Mouse (Mus musculus): Measurements from ENCODE around the gene Caprin1. TPM values are rescaled to one million over a fixed set of nuclear protein-coding genes. Genes with fewer than 3 reads are reported as not detected.
A peak's percentile ranks its signal among the peaks of the same experiment; 100 is the strongest.

The Caprin1 gene
- total and polyA plus RNA-seq, 2 experiments, result 97.3 to 170 TPM

GRCm38 (mm10) chr2:103761993-103762392 lies 35.5 kb downstream of the Caprin1 start:
- no peaks in the 10 kb centered on the region for H3K79me2 ChIP-seq (ENCODE audit: control insufficient read depth, insufficient read depth, low read length)
- no peak overlapping the region for H3K9ac ChIP-seq (ENCODE audit: low read depth, low read length)
- H3K4me1 ChIP-seq (ENCODE audit: control insufficient read depth, insufficient read depth, low read length), result 0 out of 2 replicates have a peak, but pooled peaks cover 6% of the 10 kb centered on the region
- H3K27ac ChIP-seq (replicated peaks; ENCODE audit: insufficient read depth, low read depth, low read length), result no peak overlapping the region
- H3K4me3 ChIP-seq (ENCODE audit: insufficient read depth, low read depth, low read length), result no peak overlapping the region
- H3K36me3 ChIP-seq (ENCODE audit: control insufficient read depth, insufficient read depth, low read length), result peaks cover 22% of the 10 kb centered on the region
- 34% methylated on average over 4 of the region's 4 CpGs for WGBS
- no peaks in the 10 kb centered on the region for H3K27me3 ChIP-seq (ENCODE audit: control insufficient read depth, insufficient read depth, low read length)
- no peak for DNase-seq (ENCODE audit: extremely low read depth, low read depth, low spot score)
- TF ChIP-seq POLR2A (IDR thresholded peaks at IDR 0.05; ENCODE audit: extremely low read depth, insufficient read depth, low read length) (no peak), CTCF (IDR thresholded peaks at IDR 0.05; ENCODE audit: low read depth, low read length) (no peak)

- DNase-seq (ENCODE audit: extremely low read depth, low read depth, low spot score), result peak; percentile 93
- H3K36me3 ChIP-seq (ENCODE audit: control insufficient read depth, insufficient read depth, low read length), result peaks cover 17% of the 10 kb centered on the region
- TF ChIP-seq CTCF (IDR thresholded peaks at IDR 0.05; ENCODE audit: low read depth, low read length), result no peak
- no peak for TF ChIP-seq POLR2A (IDR thresholded peaks at IDR 0.05; ENCODE audit: extremely low read depth, insufficient read depth, low read length)
- no peaks in the 10 kb centered on the region for H3K79me2 ChIP-seq (ENCODE audit: control insufficient read depth, insufficient read depth, low read length)
- H3K4me1 ChIP-seq (ENCODE audit: control insufficient read depth, insufficient read depth, low read length), result 0 out of 2 replicates have a peak, but pooled peaks cover 6% of the 10 kb centered on the region
- H3K4me3 ChIP-seq (ENCODE audit: insufficient read depth, low read depth, low read length), result peak within 1 kb of the TSS; percentile 64
- under 1% methylated on average over 47 of the region's 47 CpGs for WGBS
- H3K9ac ChIP-seq (ENCODE audit: low read depth, low read length), result peak within 1 kb of the TSS; percentile 43
- peak within 1 kb of the TSS; percentile 22; the same call in 1 of the 2 replicates for H3K27ac ChIP-seq (replicated peaks; ENCODE audit: insufficient read depth, low read depth, low read length)
- no peaks in the 10 kb centered on the region for H3K27me3 ChIP-seq (ENCODE audit: control insufficient read depth, insufficient read depth, low read length)
Observed at GRCm38 (mm10) chr2:103760906-103761716, 36.3 kb downstream of the Caprin1 start, which contains the start of gene Nat10. Gene Nat10, minus strand, starts transcription at chr2:103761270.

- no peak for TF ChIP-seq POLR2A (IDR thresholded peaks at IDR 0.05; ENCODE audit: extremely low read depth, insufficient read depth, low read length)
- no peak for TF ChIP-seq CTCF (IDR thresholded peaks at IDR 0.05; ENCODE audit: low read depth, low read length)
- peaks cover 18% of the 10 kb centered on the region for H3K36me3 ChIP-seq (ENCODE audit: control insufficient read depth, insufficient read depth, low read length)
- peak; percentile 42 for DNase-seq (ENCODE audit: extremely low read depth, low read depth, low spot score)
- 0 out of 2 replicates have a peak, but pooled peaks cover 6% of the 10 kb centered on the region for H3K4me1 ChIP-seq (ENCODE audit: control insufficient read depth, insufficient read depth, low read length)
- H3K79me2 ChIP-seq (ENCODE audit: control insufficient read depth, insufficient read depth, low read length), result no peaks in the 10 kb centered on the region
- peak overlapping the region; percentile 43 for H3K9ac ChIP-seq (ENCODE audit: low read depth, low read length)
- H3K4me3 ChIP-seq (ENCODE audit: insufficient read depth, low read depth, low read length), result peak overlapping the region; percentile 64
- WGBS, result 0% methylated on average over 12 of the region's 12 CpGs
- no peaks in the 10 kb centered on the region for H3K27me3 ChIP-seq (ENCODE audit: control insufficient read depth, insufficient read depth, low read length)
- H3K27ac ChIP-seq (replicated peaks; ENCODE audit: insufficient read depth, low read depth, low read length), result no peak overlapping the region
Observed at GRCm38 (mm10) chr2:103760421-103760820, 37.0 kb downstream of the Caprin1 start.

GRCm38 (mm10) chr2:103755458-103756085 lies 41.9 kb downstream of the Caprin1 start:
- 0 out of 2 replicates have a peak, but pooled peaks cover 3% of the 10 kb centered on the region for H3K4me1 ChIP-seq (ENCODE audit: control insufficient read depth, insufficient read depth, low read length)
- no peaks in the 10 kb centered on the region for H3K79me2 ChIP-seq (ENCODE audit: control insufficient read depth, insufficient read depth, low read length)
- H3K9ac ChIP-seq (ENCODE audit: low read depth, low read length), result no peak overlapping the region
- peaks cover 36% of the 10 kb centered on the region for H3K36me3 ChIP-seq (ENCODE audit: control insufficient read depth, insufficient read depth, low read length)
- no peak overlapping the region for H3K4me3 ChIP-seq (ENCODE audit: insufficient read depth, low read depth, low read length)
- H3K27ac ChIP-seq (replicated peaks; ENCODE audit: insufficient read depth, low read depth, low read length), result no peak overlapping the region
- 85% methylated on average over 9 of the region's 9 CpGs for WGBS
- no peak for TF ChIP-seq CTCF (IDR thresholded peaks at IDR 0.05; ENCODE audit: low read depth, low read length)
- no peak for TF ChIP-seq POLR2A (IDR thresholded peaks at IDR 0.05; ENCODE audit: extremely low read depth, insufficient read depth, low read length)
- H3K27me3 ChIP-seq (ENCODE audit: control insufficient read depth, insufficient read depth, low read length), result no peaks in the 10 kb centered on the region
- no peak for DNase-seq (ENCODE audit: extremely low read depth, low read depth, low spot score)

- no peak for DNase-seq (ENCODE audit: extremely low read depth, low read depth, low spot score)
- Histone ChIP-seq H3K36me3 (ENCODE audit: control insufficient read depth, insufficient read depth, low read length) (peaks cover 42% of the 10 kb centered on the region), H3K9ac (ENCODE audit: low read depth, low read length) (no peak overlapping the region), H3K27me3 (ENCODE audit: control insufficient read depth, insufficient read depth, low read length) (no peaks in the 10 kb centered on the region), H3K27ac (replicated peaks; ENCODE audit: insufficient read depth, low read depth, low read length) (no peak overlapping the region), H3K4me1 (ENCODE audit: control insufficient read depth, insufficient read depth, low read length) (no peaks in the 10 kb centered on the region), H3K79me2 (ENCODE audit: control insufficient read depth, insufficient read depth, low read length) (no peaks in the 10 kb centered on the region), H3K4me3 (ENCODE audit: insufficient read depth, low read depth, low read length) (no peak overlapping the region)
- 88% methylated on average over 3 of the region's 3 CpGs for WGBS
- TF ChIP-seq CTCF (IDR thresholded peaks at IDR 0.05; ENCODE audit: low read depth, low read length), result no peak
- no peak for TF ChIP-seq POLR2A (IDR thresholded peaks at IDR 0.05; ENCODE audit: extremely low read depth, insufficient read depth, low read length)
Observed at GRCm38 (mm10) chr2:103754614-103755013, 42.8 kb downstream of the Caprin1 start.
